Mouse (Mus musculus): Measurements from ENCODE around the gene G3bp2. TPM values are rescaled to one million over a fixed set of nuclear protein-coding genes. Genes with fewer than 3 reads are reported as not detected.
A peak's percentile ranks its signal among the peaks of the same experiment; 100 is the strongest.

G3bp2 gene
- polyA plus RNA-seq, 1 experiment from 2014 or later: 177 TPM

DNA sequence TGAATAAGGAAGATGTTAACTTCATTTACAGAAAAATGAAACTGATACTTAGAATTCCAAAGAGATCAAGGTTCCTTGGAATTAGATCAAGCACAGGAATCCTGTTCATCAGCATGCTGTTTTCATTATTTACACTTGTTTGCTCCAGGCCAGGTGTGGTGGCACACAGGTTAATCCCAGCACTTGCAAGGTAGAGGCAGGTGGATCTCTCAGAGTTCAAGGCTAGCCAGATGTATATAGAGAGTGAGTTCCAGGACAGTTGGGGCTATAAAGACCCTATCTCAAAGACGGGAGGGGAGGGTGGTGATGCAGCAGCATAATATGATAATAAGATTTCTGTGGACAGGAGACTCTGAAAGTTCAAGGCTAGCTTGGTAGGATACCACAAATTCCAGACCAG, 3.1 kb downstream of the G3bp2 start:
- H3K9me3 ChIP-seq (replicated peaks; ENCODE audit: control insufficient read depth, low read length): no peaks in the 10 kb centered on the region
- no peak overlapping the region for H3K4me2 ChIP-seq
- H3K36me3 ChIP-seq (ENCODE audit: control insufficient read depth, insufficient read depth, low read length): no peaks in the 10 kb centered on the region
- no peaks in the 10 kb centered on the region for H3K27me3 ChIP-seq (ENCODE audit: control insufficient read depth, insufficient read depth, low read length)
- WGBS (ENCODE audit: insufficient replicate concordance): 52% methylated on average over 1 of the region's 1 CpGs
- no peak overlapping the region for H3K4me3 ChIP-seq (ENCODE audit: low read depth, low read length)
- H3K4me1 ChIP-seq (ENCODE audit: control insufficient read depth, insufficient read depth, low read length): peaks cover 29% of the 10 kb centered on the region
- H3K27ac ChIP-seq (ENCODE audit: low read depth, low read length): no peak overlapping the region
- ATAC-seq (replicated peaks; ENCODE audit: insufficient number of reproducible peaks, low FRiP score, low TSS enrichment): no peak
- H3K9ac ChIP-seq (ENCODE audit: low read depth, low read length): no peak overlapping the region

DNA sequence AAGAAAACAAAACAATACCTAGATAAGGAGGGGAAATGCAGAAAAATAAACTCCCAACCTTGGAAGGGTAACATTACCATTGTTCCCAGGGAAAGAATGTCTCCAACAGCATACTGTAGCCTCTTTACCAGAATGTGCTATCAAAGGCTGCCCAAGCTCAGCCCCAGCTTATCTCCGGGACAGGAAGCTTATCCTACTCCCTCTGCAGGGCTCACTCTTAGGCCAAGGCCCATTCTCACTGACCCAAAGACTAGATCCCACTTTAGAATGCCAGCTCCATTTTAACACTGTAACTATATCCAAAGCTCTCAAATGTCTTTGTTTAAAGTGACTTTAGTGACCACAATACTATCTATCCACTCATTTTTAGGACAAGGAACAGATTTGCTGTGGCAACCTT, 4.2 kb downstream of the G3bp2 start:
- H3K4me2 ChIP-seq: peak overlapping the region; percentile 39
- H3K9ac ChIP-seq (ENCODE audit: low read depth, low read length): no peak overlapping the region
- peaks cover 29% of the 10 kb centered on the region for H3K4me1 ChIP-seq (ENCODE audit: control insufficient read depth, insufficient read depth, low read length)
- WGBS (ENCODE audit: insufficient replicate concordance): 24% methylated on average over 1 of the region's 1 CpGs
- no peak for ATAC-seq (replicated peaks; ENCODE audit: insufficient number of reproducible peaks, low FRiP score, low TSS enrichment)
- H3K36me3 ChIP-seq (ENCODE audit: control insufficient read depth, insufficient read depth, low read length): no peaks in the 10 kb centered on the region
- H3K4me3 ChIP-seq (ENCODE audit: low read depth, low read length): no peak overlapping the region
- no peaks in the 10 kb centered on the region for H3K27me3 ChIP-seq (ENCODE audit: control insufficient read depth, insufficient read depth, low read length)
- no peaks in the 10 kb centered on the region for H3K9me3 ChIP-seq (replicated peaks; ENCODE audit: control insufficient read depth, low read length)
- peak overlapping the region; percentile 64 for H3K27ac ChIP-seq (ENCODE audit: low read depth, low read length)

DNA sequence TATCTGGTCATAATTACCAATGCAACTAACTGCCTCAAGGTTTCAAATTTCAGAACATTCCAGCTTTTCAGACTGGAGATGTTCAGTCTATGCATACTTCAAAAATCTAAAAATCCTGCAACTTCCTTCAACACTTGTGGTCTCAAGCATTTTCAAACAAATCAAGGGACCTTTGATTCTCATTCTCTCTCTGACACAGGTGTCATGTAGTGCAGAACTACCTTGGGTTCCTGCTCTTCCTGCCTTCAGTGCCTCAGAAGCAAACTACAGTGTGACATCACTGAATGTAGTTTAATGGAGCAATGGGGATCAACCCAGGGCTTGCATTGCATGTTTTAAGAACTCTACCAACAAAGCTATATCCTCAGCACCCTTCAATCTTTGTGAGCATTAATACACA, 4.8 kb downstream of the G3bp2 start:
- peak overlapping the region; percentile 39 for H3K4me2 ChIP-seq
- no peak for ATAC-seq (replicated peaks; ENCODE audit: insufficient number of reproducible peaks, low FRiP score, low TSS enrichment)
- H3K9ac ChIP-seq (ENCODE audit: low read depth, low read length): no peak overlapping the region
- H3K27ac ChIP-seq (ENCODE audit: low read depth, low read length): peak overlapping the region; percentile 64
- H3K4me3 ChIP-seq (ENCODE audit: low read depth, low read length): no peak overlapping the region
- no peaks in the 10 kb centered on the region for H3K36me3 ChIP-seq (ENCODE audit: control insufficient read depth, insufficient read depth, low read length)
- no peaks in the 10 kb centered on the region for H3K9me3 ChIP-seq (replicated peaks; ENCODE audit: control insufficient read depth, low read length)
- H3K4me1 ChIP-seq (ENCODE audit: control insufficient read depth, insufficient read depth, low read length): peaks cover 29% of the 10 kb centered on the region
- no peaks in the 10 kb centered on the region for H3K27me3 ChIP-seq (ENCODE audit: control insufficient read depth, insufficient read depth, low read length)

DNA sequence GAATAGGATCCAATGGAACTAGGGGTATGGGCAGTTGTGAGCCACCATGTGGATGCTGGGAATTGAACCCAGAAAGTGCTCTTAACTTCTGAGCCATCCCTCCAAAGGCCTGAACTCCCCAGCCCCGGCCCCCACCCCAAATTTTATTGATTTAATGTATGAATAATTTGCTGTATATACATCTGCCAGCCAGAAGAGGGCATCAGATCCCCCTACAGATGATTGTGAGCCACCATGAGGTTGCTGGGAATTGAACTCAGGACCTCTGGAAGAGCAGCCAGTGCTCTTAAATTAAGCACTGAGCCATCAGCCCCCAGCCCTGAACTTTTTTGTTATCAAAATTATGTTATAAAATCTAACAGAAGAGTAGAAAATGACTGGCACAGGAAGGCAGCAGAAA, 7.2 kb downstream of the G3bp2 start:
- H3K4me1 ChIP-seq (ENCODE audit: control insufficient read depth, insufficient read depth, low read length): peaks cover 20% of the 10 kb centered on the region
- 89% methylated on average over 1 of the region's 1 CpGs for WGBS (ENCODE audit: insufficient replicate concordance)
- H3K4me3 ChIP-seq (ENCODE audit: low read depth, low read length): no peak overlapping the region
- H3K27ac ChIP-seq (ENCODE audit: low read depth, low read length): no peak overlapping the region
- H3K9me3 ChIP-seq (replicated peaks; ENCODE audit: control insufficient read depth, low read length): no peaks in the 10 kb centered on the region
- H3K36me3 ChIP-seq (ENCODE audit: control insufficient read depth, insufficient read depth, low read length): peaks cover 3% of the 10 kb centered on the region; the same call in 1 of the 2 replicates
- H3K27me3 ChIP-seq (ENCODE audit: control insufficient read depth, insufficient read depth, low read length): no peaks in the 10 kb centered on the region
- H3K4me2 ChIP-seq: no peak overlapping the region
- no peak for ATAC-seq (replicated peaks; ENCODE audit: insufficient number of reproducible peaks, low FRiP score, low TSS enrichment)
- H3K9ac ChIP-seq (ENCODE audit: low read depth, low read length): no peak overlapping the region

DNA sequence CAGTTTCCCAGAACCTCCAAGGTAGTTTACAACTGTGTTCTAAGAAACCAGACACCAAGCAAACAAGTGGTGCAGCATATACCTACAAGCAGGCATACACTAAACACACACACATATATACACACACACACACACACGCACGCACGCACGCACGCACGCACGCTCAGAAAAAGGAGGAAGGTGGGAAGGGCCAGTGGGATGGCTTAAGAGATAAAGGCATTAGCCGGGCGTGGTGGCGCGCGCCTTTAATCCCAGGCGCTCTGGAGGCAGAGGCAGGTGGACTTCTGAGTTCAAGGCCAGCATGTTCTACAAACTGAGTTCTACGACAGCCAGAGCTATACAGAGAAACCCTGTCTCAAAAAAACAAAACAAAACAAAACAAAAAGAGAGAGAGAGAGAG, 9.5 kb downstream of the G3bp2 start:
- Histone ChIP-seq H3K9me3 (replicated peaks; ENCODE audit: control insufficient read depth, low read length) (no peaks in the 10 kb centered on the region), H3K27me3 (ENCODE audit: control insufficient read depth, insufficient read depth, low read length) (no peaks in the 10 kb centered on the region), H3K4me1 (ENCODE audit: control insufficient read depth, insufficient read depth, low read length) (peaks cover 4% of the 10 kb centered on the region; the same call in 1 of the 2 replicates), H3K27ac (ENCODE audit: low read depth, low read length) (no peak overlapping the region), H3K4me2 (no peak overlapping the region), H3K36me3 (ENCODE audit: control insufficient read depth, insufficient read depth, low read length) (peaks cover 3% of the 10 kb centered on the region; the same call in 1 of the 2 replicates), H3K9ac (ENCODE audit: low read depth, low read length) (no peak overlapping the region), H3K4me3 (ENCODE audit: low read depth, low read length) (no peak overlapping the region)
- 86% methylated on average over 14 of the region's 14 CpGs for WGBS (ENCODE audit: insufficient replicate concordance)
- no peak for ATAC-seq (replicated peaks; ENCODE audit: insufficient number of reproducible peaks, low FRiP score, low TSS enrichment)

DNA sequence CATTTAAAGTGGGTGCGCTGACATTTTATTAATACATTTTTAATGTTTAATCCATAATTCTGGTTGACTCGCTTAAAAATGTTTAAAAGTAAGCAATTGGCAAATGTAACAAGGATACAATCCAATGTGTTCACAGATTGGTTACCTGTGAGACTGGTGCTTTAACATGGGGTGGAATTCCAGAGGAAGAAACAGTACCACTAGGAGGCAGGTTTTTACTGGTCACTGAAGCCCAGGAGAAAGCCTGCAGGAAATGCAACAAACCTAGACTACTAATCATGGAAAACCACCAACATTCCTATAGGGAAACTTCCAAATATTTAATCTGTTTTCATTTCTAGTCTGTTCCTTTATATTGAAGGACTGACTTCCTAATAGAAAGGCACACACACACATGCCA, 20.3 kb downstream of the G3bp2 start:
- no peak overlapping the region for H3K27ac ChIP-seq (ENCODE audit: low read depth, low read length)
- no peak for ATAC-seq (replicated peaks; ENCODE audit: insufficient number of reproducible peaks, low FRiP score, low TSS enrichment)
- H3K27me3 ChIP-seq (ENCODE audit: control insufficient read depth, insufficient read depth, low read length): no peaks in the 10 kb centered on the region
- no peaks in the 10 kb centered on the region for H3K9me3 ChIP-seq (replicated peaks; ENCODE audit: control insufficient read depth, low read length)
- no peak overlapping the region for H3K9ac ChIP-seq (ENCODE audit: low read depth, low read length)
- no peak overlapping the region for H3K4me2 ChIP-seq
- no peak overlapping the region for H3K4me3 ChIP-seq (ENCODE audit: low read depth, low read length)
- 91% methylated on average over 2 of the region's 2 CpGs for WGBS (ENCODE audit: insufficient replicate concordance)
- H3K4me1 ChIP-seq (ENCODE audit: control insufficient read depth, insufficient read depth, low read length): no peaks in the 10 kb centered on the region
- peaks cover 30% of the 10 kb centered on the region for H3K36me3 ChIP-seq (ENCODE audit: control insufficient read depth, insufficient read depth, low read length)

DNA sequence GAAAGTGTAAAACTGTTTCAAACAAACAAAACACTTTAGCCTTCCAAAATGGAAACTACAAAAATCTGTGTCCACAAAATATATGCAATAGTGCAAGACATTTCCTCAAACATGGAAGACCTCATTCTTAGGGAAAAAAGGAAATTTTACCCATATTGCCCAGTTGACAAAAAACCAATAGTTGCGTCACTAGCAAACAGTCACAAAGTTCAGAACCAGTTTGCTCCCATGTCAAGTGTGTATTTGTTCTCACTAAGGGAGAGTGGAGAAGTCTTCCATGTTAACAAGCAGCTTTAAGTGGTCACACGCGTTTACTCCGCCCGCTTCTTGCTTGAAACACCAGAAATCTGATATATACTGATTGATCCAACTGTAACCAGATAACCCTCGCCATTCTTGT, 30.7 kb downstream of the G3bp2 start:
- Histone ChIP-seq H3K4me1 (ENCODE audit: control insufficient read depth, insufficient read depth, low read length) (no peaks in the 10 kb centered on the region), H3K4me3 (ENCODE audit: low read depth, low read length) (no peak overlapping the region), H3K27ac (ENCODE audit: low read depth, low read length) (no peak overlapping the region), H3K27me3 (ENCODE audit: control insufficient read depth, insufficient read depth, low read length) (no peaks in the 10 kb centered on the region), H3K9ac (ENCODE audit: low read depth, low read length) (no peak overlapping the region), H3K36me3 (ENCODE audit: control insufficient read depth, insufficient read depth, low read length) (peaks cover 24% of the 10 kb centered on the region), H3K9me3 (replicated peaks; ENCODE audit: control insufficient read depth, low read length) (no peaks in the 10 kb centered on the region), H3K4me2 (no peak overlapping the region)
- WGBS (ENCODE audit: insufficient replicate concordance): 93% methylated on average over 6 of the region's 6 CpGs
- ATAC-seq (replicated peaks; ENCODE audit: insufficient number of reproducible peaks, low FRiP score, low TSS enrichment): no peak

DNA sequence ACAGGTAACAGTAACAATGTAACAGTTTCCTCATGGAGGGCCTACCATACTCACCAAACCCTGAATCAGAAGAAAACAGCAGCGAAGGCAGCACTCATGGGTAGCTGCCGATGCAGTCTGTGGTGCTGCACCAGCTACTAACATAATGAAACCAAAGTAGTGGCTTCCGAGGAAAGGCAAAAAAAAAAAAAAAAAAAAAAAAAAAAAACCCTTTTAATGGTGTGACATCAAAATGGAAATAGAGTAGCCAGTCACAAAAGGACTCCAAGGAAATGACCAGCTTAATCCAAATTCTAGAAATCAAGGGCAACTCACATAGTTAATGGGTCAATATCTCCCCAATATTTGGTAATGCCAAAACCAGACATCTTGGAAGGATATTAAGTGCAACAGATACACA, 33.1 kb downstream of the G3bp2 start:
- no peaks in the 10 kb centered on the region for H3K4me1 ChIP-seq (ENCODE audit: control insufficient read depth, insufficient read depth, low read length)
- H3K27ac ChIP-seq (ENCODE audit: low read depth, low read length): no peak overlapping the region
- H3K9ac ChIP-seq (ENCODE audit: low read depth, low read length): no peak overlapping the region
- no peak overlapping the region for H3K4me3 ChIP-seq (ENCODE audit: low read depth, low read length)
- H3K36me3 ChIP-seq (ENCODE audit: control insufficient read depth, insufficient read depth, low read length): peaks cover 9% of the 10 kb centered on the region
- H3K9me3 ChIP-seq (replicated peaks; ENCODE audit: control insufficient read depth, low read length): no peaks in the 10 kb centered on the region
- no peak overlapping the region for H3K4me2 ChIP-seq
- 82% methylated on average over 3 of the region's 3 CpGs for WGBS (ENCODE audit: insufficient replicate concordance)
- no peak for ATAC-seq (replicated peaks; ENCODE audit: insufficient number of reproducible peaks, low FRiP score, low TSS enrichment)
- no peaks in the 10 kb centered on the region for H3K27me3 ChIP-seq (ENCODE audit: control insufficient read depth, insufficient read depth, low read length)

DNA sequence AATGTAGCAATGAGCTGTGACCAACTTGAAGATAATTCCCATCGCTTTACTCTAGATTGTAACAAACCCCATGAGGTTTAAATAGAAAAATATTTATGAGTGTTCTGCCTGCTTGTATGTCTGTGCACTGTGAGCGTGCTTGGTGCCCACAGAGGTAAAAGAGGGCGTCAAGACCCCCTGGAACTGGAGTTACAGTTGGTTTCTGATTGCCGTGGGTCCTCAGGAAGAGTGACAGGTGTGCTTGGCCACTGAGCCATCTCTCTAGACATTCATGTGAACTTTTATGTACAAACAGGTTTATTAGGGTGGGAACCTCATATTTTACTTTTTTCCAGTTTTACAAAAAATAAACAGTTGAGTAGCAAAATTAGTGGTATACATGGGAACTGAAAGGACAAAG, 39.7 kb downstream of the G3bp2 start, which contains the start of gene Cdkl2:
Cdkl2 (minus strand) TSS at position 101 of the 400 bp plus-strand sequence.
- WGBS (ENCODE audit: insufficient replicate concordance): 72% methylated on average over 4 of the region's 4 CpGs
- H3K27ac ChIP-seq (ENCODE audit: low read depth, low read length): no peak within 1 kb of the TSS
- no peak for ATAC-seq (replicated peaks; ENCODE audit: insufficient number of reproducible peaks, low FRiP score, low TSS enrichment)

More for the DNA sequence above, 39.7 kb downstream of the G3bp2 start, which contains the start of gene Cdkl2:
- no peaks in the 10 kb centered on the region for H3K36me3 ChIP-seq (ENCODE audit: control insufficient read depth, insufficient read depth, low read length)
- H3K9me3 ChIP-seq (replicated peaks; ENCODE audit: control insufficient read depth, low read length): no peaks in the 10 kb centered on the region
- H3K9ac ChIP-seq (ENCODE audit: low read depth, low read length): peak within 1 kb of the TSS; percentile 66
- H3K4me1 ChIP-seq (ENCODE audit: control insufficient read depth, insufficient read depth, low read length): no peaks in the 10 kb centered on the region; the same call in 1 of the 2 replicates
- no peaks in the 10 kb centered on the region for H3K27me3 ChIP-seq (ENCODE audit: control insufficient read depth, insufficient read depth, low read length)
- H3K4me3 ChIP-seq (ENCODE audit: low read depth, low read length): peak within 1 kb of the TSS; percentile 73
- H3K4me2 ChIP-seq: peak within 1 kb of the TSS; percentile 89

Measured in heart, embryonic 11.5 days (tissue).